Mouse (Mus musculus) small intestine, adult 2 months (tissue): ENCODE results near the gene Il27ra.

Experiments used
- CTCF ChIP-seq: fragments of 200-500 bp; IDR thresholded peaks from 2 replicates; pipeline ENCODE4 v1.5.1; 2012; ENCODE audit warnings: low read depth, mild to moderate bottlenecking, control low read depth, inconsistent platforms, low read length, moderate library complexity, mixed read lengths; ENCODE audit not compliant: insufficient replicate concordance, insufficient read length; ENCODE audit errors: extremely low read depth
- POLR2A ChIP-seq: fragments of 200-500 bp; IDR thresholded peaks from 2 replicates; pipeline ENCODE4 v1.6.1; 2012; ENCODE audit warnings: low read depth, mild to moderate bottlenecking, control low read depth, inconsistent platforms, low read length, moderate library complexity

DNA sequence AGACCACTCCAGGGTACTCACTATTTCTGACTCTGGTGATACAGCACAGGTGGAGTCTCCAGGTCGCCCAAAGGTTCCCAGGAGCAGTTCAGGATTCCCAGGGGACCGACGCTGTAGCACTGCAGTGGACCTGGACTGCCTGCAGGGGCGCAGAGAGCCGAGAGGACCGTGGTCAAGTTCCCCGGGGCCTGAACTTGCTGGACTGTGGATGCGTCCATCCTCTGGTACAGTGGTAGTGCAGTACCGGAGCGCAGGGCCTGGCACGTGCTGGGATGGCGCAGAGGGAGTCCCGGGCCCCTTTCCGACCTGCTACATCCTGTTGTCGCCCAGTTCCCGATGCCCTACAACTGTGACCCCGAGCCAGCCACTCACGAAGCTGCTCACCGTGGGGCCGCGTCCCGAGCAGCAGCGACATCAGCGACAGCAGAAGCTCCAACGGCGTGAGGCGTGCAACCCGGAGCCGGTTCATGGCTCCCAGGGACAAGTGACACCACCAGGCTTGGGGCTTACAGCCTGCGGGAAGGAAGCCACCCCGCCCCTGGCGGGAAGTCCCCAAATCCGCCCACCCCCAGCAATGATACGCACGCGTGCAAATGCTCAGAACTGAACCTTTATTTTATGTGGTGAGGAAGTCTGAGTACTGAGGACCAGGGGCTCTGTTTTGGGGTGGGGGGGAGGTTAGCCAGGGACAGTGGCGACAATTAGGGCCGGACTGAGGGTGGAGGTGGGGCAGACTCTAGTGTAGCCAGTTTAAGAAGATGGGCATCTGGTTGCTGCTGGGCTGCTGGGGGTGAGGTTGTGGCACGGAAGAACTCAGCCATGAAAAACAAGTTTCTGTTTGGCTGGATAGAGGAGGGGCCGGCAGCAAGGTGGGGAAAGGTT is at the start of gene Il27ra:
- TF ChIP-seq CTCF (peak; percentile 65; the same call in 1 of the 2 replicates), POLR2A (no peak)
